Mouse (Mus musculus): Measurements from ENCODE around the gene Ssty1. TPM values are rescaled to one million over a fixed set of nuclear protein-coding genes. Genes with fewer than 3 reads are reported as not detected.
"Not testable (repeated sequence)": the region's sequence is repeated elsewhere in the genome, so short reads cannot be mapped to it uniquely, and the experiment has no call there.

Gene Ssty1
- not detected in 2 replicates for polyA plus RNA-seq (2012; rRNA removed)

GRCm38 (mm10) chrY:18088816-18089215, at the start of gene Ssty1:
Gene Ssty1, plus strand, starts transcription at chrY:18089116.
- not testable (repeated sequence) for H3K36me3 ChIP-seq (ENCODE audit: control insufficient read depth, insufficient read depth, low read length); H3K27ac ChIP-seq (ENCODE audit: control insufficient read depth, insufficient read depth, low read depth, low read length); H3K27me3 ChIP-seq (ENCODE audit: control insufficient read depth, insufficient read depth, low read length); H3K4me1 ChIP-seq (ENCODE audit: control insufficient read depth, insufficient read depth, low read length); H3K4me3 ChIP-seq (ENCODE audit: control insufficient read depth, low read depth, low read length)

GRCm38 (mm10) chrY:18061712-18062111, 27.2 kb upstream of the Ssty1 start, which contains the start of gene Gm21764:
Gene Gm21764, minus strand, starts transcription at chrY:18061812.
- not testable (repeated sequence) for H3K4me3 ChIP-seq (ENCODE audit: control insufficient read depth, low read depth, low read length); H3K4me1 ChIP-seq (ENCODE audit: control insufficient read depth, insufficient read depth, low read length); H3K27me3 ChIP-seq (ENCODE audit: control insufficient read depth, insufficient read depth, low read length); H3K36me3 ChIP-seq (ENCODE audit: control insufficient read depth, insufficient read depth, low read length); H3K27ac ChIP-seq (ENCODE audit: control insufficient read depth, insufficient read depth, low read depth, low read length)

Other genes starting within 250 kb of the Ssty1 start
- gene Gm21904, start 242.8 kb upstream of the Ssty1 start, polyA plus RNA-seq (2012; rRNA removed) = not detected in 2 replicates
- not detected in 2 replicates for gene Gm20772, start 214.4 kb upstream of the Ssty1 start, polyA plus RNA-seq (2012; rRNA removed)
- 2.1 and 2.5 TPM in 2 replicates for gene Gm20831, start 214.4 kb upstream of the Ssty1 start, polyA plus RNA-seq (2012; rRNA removed)
- gene Srsy, start 151.8 kb upstream of the Ssty1 start, polyA plus RNA-seq (2012; rRNA removed) = not detected in 2 replicates
- not detected in 2 replicates for gene Gm21764, start 27.3 kb upstream of the Ssty1 start, polyA plus RNA-seq (2012; rRNA removed)

All from testis, adult 2 months (tissue).